Mouse (Mus musculus) neural tube, embryonic 10.5 days (tissue): ENCODE measurements around the gene Timp3.

Experiments used
- DNase-seq: peaks from one replicate; pipeline ENCODE4 v3.0.0-alpha.2; 2017; ENCODE audit warnings: low spot score; ENCODE audit errors: extremely low spot score

Timp3 gene

GRCm38 (mm10) chr10:86328143-86328542 lies 28.0 kb downstream of the Timp3 start:
- DNase-seq, result no peak

- no peak for DNase-seq
These were observed 28.5 kb downstream of the Timp3 start for GRCm38 (mm10) chr10:86328691-86329090.

GRCm38 (mm10) chr10:86329241-86329882 lies 29.2 kb downstream of the Timp3 start:
- DNase-seq, result no peak

- DNase-seq, result no peak
These were observed 31.0 kb downstream of the Timp3 start for GRCm38 (mm10) chr10:86330993-86331680.

GRCm38 (mm10) chr10:86331681-86332281 lies 31.6 kb downstream of the Timp3 start:
- no peak for DNase-seq

- DNase-seq, result no peak
These were observed 32.8 kb downstream of the Timp3 start for GRCm38 (mm10) chr10:86332942-86333341.

GRCm38 (mm10) chr10:86334581-86334980 lies 34.4 kb downstream of the Timp3 start:
- DNase-seq, result peak; percentile 61

- DNase-seq, result no peak
These were observed 36.3 kb downstream of the Timp3 start for GRCm38 (mm10) chr10:86336506-86336905.

GRCm38 (mm10) chr10:86337239-86337638 lies 37.1 kb downstream of the Timp3 start:
- DNase-seq, result no peak

- no peak for DNase-seq
These were observed 38.0 kb downstream of the Timp3 start for GRCm38 (mm10) chr10:86338121-86338715.

- DNase-seq, result no peak
These were observed 38.9 kb downstream of the Timp3 start for GRCm38 (mm10) chr10:86339121-86339520.

GRCm38 (mm10) chr10:86339649-86340379 lies 39.6 kb downstream of the Timp3 start:
- DNase-seq, result no peak

- DNase-seq, result no peak
These were observed 40.2 kb downstream of the Timp3 start for GRCm38 (mm10) chr10:86340421-86340820.

GRCm38 (mm10) chr10:86340991-86341527 lies 40.9 kb downstream of the Timp3 start:
- no peak for DNase-seq

GRCm38 (mm10) chr10:86341589-86341988 lies 41.4 kb downstream of the Timp3 start:
- DNase-seq, result peak; percentile 22

- no peak for DNase-seq
These were observed 42.0 kb downstream of the Timp3 start for GRCm38 (mm10) chr10:86342151-86342550.

GRCm38 (mm10) chr10:86342713-86343112 lies 42.5 kb downstream of the Timp3 start:
- no peak for DNase-seq

- DNase-seq, result no peak
These were observed 43.2 kb downstream of the Timp3 start for GRCm38 (mm10) chr10:86343362-86343761.

GRCm38 (mm10) chr10:86343931-86344330 lies 43.8 kb downstream of the Timp3 start:
- DNase-seq, result no peak

GRCm38 (mm10) chr10:86344654-86345053 lies 44.5 kb downstream of the Timp3 start:
- no peak for DNase-seq

GRCm38 (mm10) chr10:86345645-86346044 lies 45.5 kb downstream of the Timp3 start:
- no peak for DNase-seq
